19 mouse cellular contexts compared by ENCODE assay signal in the genomic region with DNA sequence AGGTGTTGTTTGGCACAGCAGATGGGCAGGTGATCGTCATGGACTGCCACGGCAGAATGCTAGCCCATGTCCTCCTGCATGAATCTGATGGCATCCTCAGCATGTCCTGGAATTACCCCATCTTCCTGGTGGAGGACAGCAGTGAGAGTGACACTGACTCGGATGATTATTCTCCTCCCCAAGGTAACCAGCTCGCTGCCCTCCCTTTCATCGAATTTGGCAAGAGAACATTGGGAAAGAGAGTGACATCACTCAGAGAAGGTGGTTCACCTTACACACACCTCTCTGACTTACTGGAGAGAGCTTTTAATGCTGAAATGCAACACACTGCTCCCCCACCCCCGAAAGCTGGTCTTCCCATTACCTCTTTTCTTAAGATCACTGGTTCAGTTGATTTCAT. TPM values are rescaled to one million over a fixed set of nuclear protein-coding genes. Genes with fewer than 3 reads are reported as not detected.
DNase-seq lines count a peak whose midpoint lies in the region; ATAC-seq and TF ChIP-seq lines count a peak whose summit lies in the region.
"Had no signal": no experiment of that assay in that cellular context is flagged by ENCODE, and none has a peak within 500 bp of the region (broad histone marks: within the 10 kb centered on the region; RNA-seq: fewer than 3 reads in every experiment).

No protein-coding gene starts in this region.

- peaks cover 5% of the 10 kb centered on the region; the same call in 1 of the 2 replicates for H3K36me3 ChIP-seq in liver, adult 2 months (ENCODE audit: control insufficient read depth, insufficient read depth, low read length)
- H3K36me3 ChIP-seq in liver, embryonic 11.5 days (ENCODE audit: control insufficient read depth, insufficient read depth, low read length), result 0 out of 2 replicates have a peak, but pooled peaks cover 2% of the 10 kb centered on the region
- no peaks in the 10 kb centered on the region for H3K36me3 ChIP-seq in heart, embryonic 11.5 days (ENCODE audit: control insufficient read depth, insufficient read depth, low read length)

- H3K4me3 ChIP-seq in liver, adult 2 months (ENCODE audit: insufficient read depth, low read depth, low read length), result no peak overlapping the region
- no peak overlapping the region for H3K4me3 ChIP-seq in liver, embryonic 11.5 days (ENCODE audit: low read depth, low read length)
- H3K4me3 ChIP-seq in heart, embryonic 11.5 days (ENCODE audit: low read depth, low read length), result no peak overlapping the region
- H3K4me3 ChIP-seq: embryonic facial prominence, embryonic 13.5 days; embryonic facial prominence, embryonic 15.5 days; erythroblast, embryonic 14.5 days; forebrain, embryonic 10.5 days; forebrain, embryonic 12.5 days had no signal

- TF ChIP-seq CTCF in liver, adult 2 months (IDR thresholded peaks at IDR 0.05; ENCODE audit: low read depth, low read length), result no peak

- TF ChIP-seq POLR2A in liver, adult 2 months (IDR thresholded peaks at IDR 0.05; ENCODE audit: extremely low read depth, insufficient read depth, low read length), result no peak

- no peak overlapping the region for H3K9ac ChIP-seq in liver, adult 2 months (ENCODE audit: low read depth, low read length)
- H3K9ac ChIP-seq in liver, embryonic 11.5 days (ENCODE audit: low read depth, low read length), result no peak overlapping the region
- no peak overlapping the region for H3K9ac ChIP-seq in heart, embryonic 11.5 days (ENCODE audit: low read depth, low read length)
- H3K9ac ChIP-seq: embryonic facial prominence, embryonic 13.5 days; embryonic facial prominence, embryonic 15.5 days; forebrain, embryonic 12.5 days had no signal

- H3K9me3 ChIP-seq in liver, embryonic 11.5 days (ENCODE audit: control insufficient read depth, low read length), result no peaks in the 10 kb centered on the region
- H3K9me3 ChIP-seq in heart, embryonic 11.5 days (replicated peaks; ENCODE audit: control insufficient read depth, low read length), result no peaks in the 10 kb centered on the region
- H3K9me3 ChIP-seq: embryonic facial prominence, embryonic 13.5 days; embryonic facial prominence, embryonic 15.5 days; forebrain, embryonic 10.5 days; forebrain, embryonic 12.5 days had no signal

- H3K4me1 ChIP-seq in liver, adult 2 months (ENCODE audit: control insufficient read depth, insufficient read depth, low read length), result no peaks in the 10 kb centered on the region; the same call in 1 of the 2 replicates
- no peaks in the 10 kb centered on the region for H3K4me1 ChIP-seq in liver, embryonic 11.5 days (replicated peaks; ENCODE audit: control insufficient read depth, insufficient read depth, low read length)
- peaks cover 10% of the 10 kb centered on the region for H3K4me1 ChIP-seq in heart, embryonic 11.5 days (ENCODE audit: control insufficient read depth, insufficient read depth, low read length)
- H3K4me1 ChIP-seq: embryonic facial prominence, embryonic 13.5 days; embryonic facial prominence, embryonic 15.5 days; forebrain, embryonic 10.5 days; forebrain, embryonic 12.5 days had no signal

- no peak overlapping the region for H3K4me2 ChIP-seq in liver, embryonic 11.5 days
- no peak overlapping the region for H3K4me2 ChIP-seq in heart, embryonic 11.5 days
- H3K4me2 ChIP-seq: embryonic facial prominence, embryonic 13.5 days; embryonic facial prominence, embryonic 15.5 days; forebrain, embryonic 12.5 days had no signal

- no peaks in the 10 kb centered on the region for H3K79me2 ChIP-seq in liver, adult 2 months (ENCODE audit: control insufficient read depth, insufficient read depth, low read length)

- 45% methylated on average over 6 of the region's 6 CpGs for WGBS in liver, adult 2 months
- WGBS in liver, embryonic 11.5 days, result 83% methylated on average over 6 of the region's 6 CpGs
- 81% methylated on average over 6 of the region's 6 CpGs for WGBS in heart, embryonic 11.5 days (ENCODE audit: insufficient replicate concordance)

- ATAC-seq in liver, embryonic 11.5 days (replicated peaks; ENCODE audit: low FRiP score), result no peak
- ATAC-seq in heart, embryonic 11.5 days (replicated peaks; ENCODE audit: insufficient number of reproducible peaks, low FRiP score, low TSS enrichment), result no peak
- ATAC-seq: forebrain, embryonic 14.5 days; forebrain, embryonic 16.5 days had no signal

- H3K27me3 ChIP-seq in liver, adult 2 months (ENCODE audit: control insufficient read depth, insufficient read depth, low read length), result no peaks in the 10 kb centered on the region
- H3K27me3 ChIP-seq in liver, embryonic 11.5 days (replicated peaks; ENCODE audit: control insufficient read depth, insufficient read depth, low read length), result no peaks in the 10 kb centered on the region
- no peaks in the 10 kb centered on the region for H3K27me3 ChIP-seq in heart, embryonic 11.5 days (ENCODE audit: control insufficient read depth, insufficient read depth, low read length)
- H3K27me3 ChIP-seq: embryonic facial prominence, embryonic 13.5 days; embryonic facial prominence, embryonic 15.5 days; forebrain, embryonic 12.5 days had no signal

- H3K27ac ChIP-seq in liver, adult 2 months (replicated peaks; ENCODE audit: insufficient read depth, low read depth, low read length), result no peak overlapping the region
- H3K27ac ChIP-seq in liver, embryonic 11.5 days (ENCODE audit: low read depth, low read length), result no peak overlapping the region
- no peak overlapping the region for H3K27ac ChIP-seq in heart, embryonic 11.5 days (ENCODE audit: low read depth, low read length)
- H3K27ac ChIP-seq: embryonic facial prominence, embryonic 13.5 days; embryonic facial prominence, embryonic 15.5 days; forebrain, embryonic 10.5 days; forebrain, embryonic 12.5 days had no signal

- DNase-seq in cerebellum, adult 11-12 months, result peak; percentile 22
- DNase-seq in cerebellum, adult 9-10 months, result no peak
- DNase-seq in liver, adult 2 months (ENCODE audit: extremely low read depth, low read depth, low spot score), result peak; percentile 71
- no peak for DNase-seq in liver, embryonic 11.5 days (ENCODE audit: low spot score)
- DNase-seq in gonadal fat pad, adult 2 months (ENCODE audit: low read depth), result peak; percentile 42
- DNase-seq: adrenal gland, postnatal 10 days; adrenal gland, postnatal 25 days; cerebellum, adult 11 months; cerebellum, adult 9-11 months; cerebellum, postnatal 25 days; embryo, embryonic 11 days had no signal

RNA-seq across cellular contexts. Expression of a gene that starts 58.0 kb away (rescaled TPM):
- 3.4 TPM in 2 replicates for total RNA-seq in liver, adult 2 months (2014; rRNA removed)
- polyA plus RNA-seq in liver, adult 2 months (2012; rRNA removed), result 2.8 and 3.0 TPM in 2 replicates
- polyA plus RNA-seq in liver, embryonic 11.5 days (2014; fragmentation: Nextera tagmentation; extraction: Ambion mirVana), result 10.8 and 11.9 TPM in 2 replicates
- polyA plus RNA-seq in gonadal fat pad, adult 2 months (2012; rRNA removed), result 9.7 and 11.8 TPM in 2 replicates
- 18.6 and 24.5 TPM in 2 replicates for polyA plus RNA-seq in heart, embryonic 11.5 days (2014; fragmentation: Nextera tagmentation; extraction: Ambion mirVana)
- polyA plus RNA-seq: erythroblast, embryonic 14.5 days had no signal

Comparison
In these comparisons a context has a peak if more than half of its experiments do, and no peak if none do; other contexts are left out.
1. DNase-seq: peak in cerebellum, adult 11-12 months (single experiment), liver, adult 2 months (single experiment) and gonadal fat pad, adult 2 months (single experiment); none in cerebellum, adult 9-10 months (single experiment) and liver, embryonic 11.5 days (single experiment).